Mouse (Mus musculus): Measurements from ENCODE around the gene Zfp13.

GRCm38 (mm10) chr17:23568370-23568769 is 30.9 kb downstream of the Zfp13 start:
- TF ChIP-seq GATA1 (IDR thresholded peaks at IDR 0.05; ENCODE audit: low read length) (no peak), TAL1 (IDR thresholded peaks at IDR 0.05; ENCODE audit: low read length) (no peak)

Measured in erythroblast, embryonic 14.5 days (primary cell).